Mouse (Mus musculus) midbrain, embryonic 14.5 days (tissue): Measurements from ENCODE around the gene Hist1h2ad. TPM values are rescaled to one million over a fixed set of nuclear protein-coding genes. Genes with fewer than 3 reads are reported as not detected.

Experiments used
- ATAC-seq: fragments of 200-750 bp; cut with Nextera tagmentation; 2 replicates; pipeline ENCODE4 v1.8.0; 2017; ENCODE audit warnings: moderate number of reproducible peaks, moderate library complexity; ENCODE audit not compliant: low FRiP score, low TSS enrichment
- DNase-seq: peaks from one replicate; pipeline ENCODE4 v3.0.0-alpha.2; 2015
- H3K27ac ChIP-seq: fragments of 300-500 bp; sonication (generic); replicated peaks from 2 replicates; pipeline ENCODE4 v1.5.1; 2014; ENCODE audit warnings: mild to moderate bottlenecking, low read depth, low read length, moderate library complexity
- H3K27me3 ChIP-seq: fragments of 300-500 bp; sonication (generic); 2 replicates; pipeline ENCODE4 v1.6.1; 2014; ENCODE audit warnings: low read length, control low read depth, mixed read lengths; ENCODE audit not compliant: control insufficient read depth, insufficient read depth
- H3K36me3 ChIP-seq: fragments of 300-500 bp; sonication (generic); 2 replicates; pipeline ENCODE4 v1.6.1; 2014; ENCODE audit warnings: low read length, control low read depth; ENCODE audit not compliant: control insufficient read depth, insufficient read depth
- H3K4me1 ChIP-seq: fragments of 300-500 bp; sonication (generic); 2 replicates; pipeline ENCODE4 v1.6.1; 2014; ENCODE audit warnings: mild to moderate bottlenecking, antibody characterized with exemption, low read length, control low read depth; ENCODE audit not compliant: control insufficient read depth, insufficient read depth
- H3K4me2 ChIP-seq: fragments of 300-500 bp; sonication (generic); 2 replicates; pipeline ENCODE4 v1.6.1; 2014; ENCODE audit warnings: mild to moderate bottlenecking, low read length, moderate library complexity
- H3K4me3 ChIP-seq: fragments of 300-500 bp; sonication (generic); replicated peaks from 2 replicates; pipeline ENCODE4 v1.5.1; 2014; ENCODE audit warnings: low read depth, low read length
- H3K9ac ChIP-seq: fragments of 300-500 bp; sonication (generic); replicated peaks from 2 replicates; pipeline ENCODE4 v1.6.1; 2014; ENCODE audit warnings: mild to moderate bottlenecking, low read length, moderate library complexity
- H3K9me3 ChIP-seq: fragments of 300-500 bp; sonication (generic); 2 replicates; pipeline ENCODE4 v1.6.1; 2016; ENCODE audit warnings: low read length, control low read depth, mixed read lengths; ENCODE audit not compliant: control insufficient read depth
- WGBS: fragments of 180-500 bp; shearing (Covaris S2); extraction: QIAGEN DNeasy Blood & Tissue Kit; methylation state at CpG from one replicate; pipeline ENCODE4 v1.1.7; 2014; 5-methylcytosine and 5-hydroxymethylcytosine counted together
- polyA plus RNA-seq: library from polyadenylated mRNA; unstranded; fragments of >200 nt; fragmentation: Nextera tagmentation; extraction: Ambion mirVana; gene quantifications from 2 replicates; pipeline ENCODE4 v1.2.1, GENCODE M21; 2014

The Hist1h2ad gene
- polyA plus RNA-seq, 1 experiment from 2014 or later = 2.1 TPM

- peak overlapping the region; percentile 30; the same call in 1 of the 2 replicates for H3K9ac ChIP-seq
- H3K36me3 ChIP-seq = no peaks in the 10 kb centered on the region
- no peaks in the 10 kb centered on the region for H3K27me3 ChIP-seq
- 2% methylated on average over 7 of the region's 7 CpGs for WGBS
- H3K4me3 ChIP-seq = peak overlapping the region; percentile 36
- H3K9me3 ChIP-seq = no peaks in the 10 kb centered on the region
- ATAC-seq = no peak
- H3K27ac ChIP-seq = peak overlapping the region; percentile 49; the same call in 1 of the 2 replicates
- H3K4me1 ChIP-seq = peaks cover 30% of the 10 kb centered on the region
- no peak for DNase-seq
- peak overlapping the region; percentile 59 for H3K4me2 ChIP-seq
Measured at GRCm38 (mm10) chr13:23576351-23576881, 2.2 kb downstream of the Hist1h2ad start.

- Histone ChIP-seq H3K27ac (no peak overlapping the region), H3K36me3 (no peaks in the 10 kb centered on the region), H3K9ac (peak overlapping the region; percentile 30; the same call in 1 of the 2 replicates), H3K4me3 (peak overlapping the region; percentile 36; the same call in 1 of the 2 replicates), H3K4me1 (peaks cover 31% of the 10 kb centered on the region), H3K4me2 (peak overlapping the region; percentile 59), H3K9me3 (no peaks in the 10 kb centered on the region), H3K27me3 (no peaks in the 10 kb centered on the region)
- no peak for ATAC-seq
- DNase-seq = no peak
- WGBS = 46% methylated on average over 6 of the region's 6 CpGs
Measured at GRCm38 (mm10) chr13:23576906-23577639, 2.9 kb downstream of the Hist1h2ad start.

- DNase-seq = no peak
Measured at GRCm38 (mm10) chr13:23577835-23578234, 3.7 kb downstream of the Hist1h2ad start.

GRCm38 (mm10) chr13:23581408-23582218 lies 7.4 kb downstream of the Hist1h2ad start, which contains the start of gene Hist1h4d:
Hist1h4d (plus strand) TSS chr13:23581598.
- no peaks in the 10 kb centered on the region for H3K9me3 ChIP-seq
- peak; percentile 98 for DNase-seq
- H3K4me3 ChIP-seq = peak within 1 kb of the TSS; percentile 39
- peak within 1 kb of the TSS; percentile 47 for H3K9ac ChIP-seq
- H3K27ac ChIP-seq = peak within 1 kb of the TSS; percentile 78
- H3K27me3 ChIP-seq = no peaks in the 10 kb centered on the region
- under 1% methylated on average over 43 of the region's 43 CpGs for WGBS
- peak; percentile 91 for ATAC-seq
- peak within 1 kb of the TSS; percentile 74 for H3K4me2 ChIP-seq
- peaks cover 23% of the 10 kb centered on the region for H3K4me1 ChIP-seq
- no peaks in the 10 kb centered on the region for H3K36me3 ChIP-seq

More at GRCm38 (mm10) chr13:23577835-23578234, 3.7 kb downstream of the Hist1h2ad start:
- Histone ChIP-seq H3K36me3 (no peaks in the 10 kb centered on the region), H3K4me2 (no peak overlapping the region), H3K27me3 (no peaks in the 10 kb centered on the region), H3K27ac (no peak overlapping the region), H3K9me3 (no peaks in the 10 kb centered on the region), H3K9ac (no peak overlapping the region), H3K4me1 (peaks cover 28% of the 10 kb centered on the region), H3K4me3 (no peak overlapping the region)
- ATAC-seq = no peak
- 95% methylated on average over 1 of the region's 1 CpGs for WGBS

- ATAC-seq = no peak
- DNase-seq = no peak
- Histone ChIP-seq H3K27me3 (no peaks in the 10 kb centered on the region), H3K4me2 (peak overlapping the region; percentile 74), H3K9me3 (no peaks in the 10 kb centered on the region), H3K4me3 (peak overlapping the region; percentile 39), H3K4me1 (peaks cover 16% of the 10 kb centered on the region), H3K36me3 (no peaks in the 10 kb centered on the region), H3K27ac (peak overlapping the region; percentile 78), H3K9ac (peak overlapping the region; percentile 47)
- 7% methylated on average over 6 of the region's 6 CpGs for whole genome bisulfite sequencing
Measured at GRCm38 (mm10) chr13:23582219-23583056, 8.3 kb downstream of the Hist1h2ad start.

- no peak overlapping the region for H3K27ac ChIP-seq
- H3K9me3 ChIP-seq = no peaks in the 10 kb centered on the region
- H3K36me3 ChIP-seq = no peaks in the 10 kb centered on the region
- H3K4me3 ChIP-seq = no peak overlapping the region
- DNase-seq (no peak), ATAC-seq (no peak)
- no peak overlapping the region for H3K9ac ChIP-seq
- H3K27me3 ChIP-seq = no peaks in the 10 kb centered on the region
- H3K4me2 ChIP-seq = 0 out of 2 replicates have a peak overlapping the region, but pooled peaks have one; percentile 15
- peaks cover 16% of the 10 kb centered on the region for H3K4me1 ChIP-seq
Measured at GRCm38 (mm10) chr13:23583387-23584068, 9.3 kb downstream of the Hist1h2ad start.

- Histone ChIP-seq H3K9ac (peak overlapping the region; percentile 60), H3K36me3 (no peaks in the 10 kb centered on the region)
Measured at GRCm38 (mm10) chr13:23584331-23584730, 10.2 kb downstream of the Hist1h2ad start.

More at GRCm38 (mm10) chr13:23584331-23584730, 10.2 kb downstream of the Hist1h2ad start:
- ATAC-seq (no peak), DNase-seq (no peak)
- Histone ChIP-seq H3K27ac (peak overlapping the region; percentile 94), H3K4me3 (peak overlapping the region; percentile 51), H3K4me2 (peak overlapping the region; percentile 90), H3K9me3 (no peaks in the 10 kb centered on the region), H3K4me1 (peaks cover 16% of the 10 kb centered on the region), H3K27me3 (no peaks in the 10 kb centered on the region)
